Mouse (Mus musculus) myocyte (in vitro differentiated cells): Measurements from ENCODE around the gene Usp2. TPM values are rescaled to one million over a fixed set of nuclear protein-coding genes. Genes with fewer than 3 reads are reported as not detected.

Experiments
- H3K27me3 ChIP-seq: one replicate; pipeline ENCODE4 v1.6.1; 2011; ENCODE audit not compliant: control insufficient read depth, insufficient read depth, insufficient read length
- H3K36me3 ChIP-seq: one replicate; pipeline ENCODE4 v1.6.1; 2011; ENCODE audit not compliant: control insufficient read depth, insufficient read depth
- H3K4me2 ChIP-seq: one replicate; pipeline ENCODE4 v1.6.1; 2011; ENCODE audit warnings: low read depth, control low read depth
- H3K4me3 ChIP-seq: one replicate; pipeline ENCODE4 v1.5.1; 2011; ENCODE audit warnings: mild to moderate bottlenecking, control low read depth, moderate library complexity
- H3K79me2 ChIP-seq: one replicate; pipeline ENCODE4 v1.6.1; 2011; ENCODE audit not compliant: control insufficient read depth, insufficient read depth
- H3ac ChIP-seq: one replicate; pipeline ENCODE4 v1.6.1; 2011; ENCODE audit not compliant: control insufficient read depth, insufficient read length
- CEBPB ChIP-seq: IDR thresholded peaks from 2 replicates; pipeline ENCODE4 v1.6.1; 2011; ENCODE audit warnings: mild to moderate bottlenecking, moderate library complexity; ENCODE audit not compliant: poor library complexity, insufficient read depth, severe bottlenecking
- E2F4 ChIP-seq: IDR thresholded peaks from one replicate; pipeline ENCODE4 v1.6.1; 2011; ENCODE audit warnings: mild to moderate bottlenecking, control low read depth, moderate library complexity; ENCODE audit not compliant: insufficient read depth
- MAX ChIP-seq: IDR thresholded peaks from one replicate; pipeline ENCODE4 v1.6.1; 2011; ENCODE audit warnings: low read depth, mild to moderate bottlenecking, control low read depth
- MYOD1 ChIP-seq, 3 experiments: IDR thresholded peaks; one replicate each; pipeline ENCODE4 v1.6.1; 2011; ENCODE audit warnings: control low read depth in 2 of 3, low read depth in 2 of 3, mild to moderate bottlenecking in 2 of 3, moderate library complexity in 1 of 3; ENCODE audit not compliant: insufficient read length in 2 of 3, control insufficient read depth in 1 of 3
- MYOG ChIP-seq, 3 experiments: IDR thresholded peaks; one replicate each; pipeline ENCODE4 v1.6.1; 2011; ENCODE audit warnings: control low read depth in 2 of 3, low read depth in 2 of 3, mild to moderate bottlenecking in 2 of 3; ENCODE audit not compliant: insufficient read length in 2 of 3, control insufficient read depth in 1 of 3, insufficient read depth in 1 of 3
- POLR2A ChIP-seq: IDR thresholded peaks from one replicate; pipeline ENCODE4 v1.6.1; 2011; ENCODE audit warnings: low read depth, mild to moderate bottlenecking, control low read depth, moderate library complexity; ENCODE audit not compliant: insufficient read length
- POLR2AphosphoS2 ChIP-seq: IDR thresholded peaks from one replicate; pipeline ENCODE4 v1.6.1; 2011; ENCODE audit warnings: low read depth, control low read depth; ENCODE audit not compliant: insufficient read length
- REST ChIP-seq: IDR thresholded peaks from one replicate; pipeline ENCODE4 v1.6.1; 2011; ENCODE audit warnings: mild to moderate bottlenecking, control low read depth, moderate library complexity; ENCODE audit not compliant: insufficient read depth, insufficient read length
- SRF ChIP-seq: IDR thresholded peaks from one replicate; pipeline ENCODE4 v1.6.1; 2011; ENCODE audit warnings: low read depth; ENCODE audit not compliant: control insufficient read depth, insufficient read length
- TCF12 ChIP-seq: IDR thresholded peaks from one replicate; pipeline ENCODE4 v1.6.1; 2011; ENCODE audit warnings: mild to moderate bottlenecking, control low read depth; ENCODE audit not compliant: poor library complexity, insufficient read depth, severe bottlenecking
- TCF3 ChIP-seq: IDR thresholded peaks from one replicate; pipeline ENCODE4 v1.6.1; 2011; ENCODE audit warnings: low read depth, control low read depth; ENCODE audit not compliant: insufficient read length
- USF1 ChIP-seq: IDR thresholded peaks from one replicate; pipeline ENCODE4 v1.6.1; 2011; ENCODE audit warnings: low read depth, mild to moderate bottlenecking, control low read depth, moderate library complexity
- polyA plus RNA-seq: library from polyadenylated mRNA; unstranded; fragments of >200 nt; fragmentation: generic; extraction: Trizol; gene quantifications from one replicate; pipeline ENCODE4 v1.2.1, GENCODE M21; 2012; ENCODE audit warnings: missing spikeins

Gene Usp2
- polyA plus RNA-seq, 1 experiment: 17.0 TPM

DNA sequence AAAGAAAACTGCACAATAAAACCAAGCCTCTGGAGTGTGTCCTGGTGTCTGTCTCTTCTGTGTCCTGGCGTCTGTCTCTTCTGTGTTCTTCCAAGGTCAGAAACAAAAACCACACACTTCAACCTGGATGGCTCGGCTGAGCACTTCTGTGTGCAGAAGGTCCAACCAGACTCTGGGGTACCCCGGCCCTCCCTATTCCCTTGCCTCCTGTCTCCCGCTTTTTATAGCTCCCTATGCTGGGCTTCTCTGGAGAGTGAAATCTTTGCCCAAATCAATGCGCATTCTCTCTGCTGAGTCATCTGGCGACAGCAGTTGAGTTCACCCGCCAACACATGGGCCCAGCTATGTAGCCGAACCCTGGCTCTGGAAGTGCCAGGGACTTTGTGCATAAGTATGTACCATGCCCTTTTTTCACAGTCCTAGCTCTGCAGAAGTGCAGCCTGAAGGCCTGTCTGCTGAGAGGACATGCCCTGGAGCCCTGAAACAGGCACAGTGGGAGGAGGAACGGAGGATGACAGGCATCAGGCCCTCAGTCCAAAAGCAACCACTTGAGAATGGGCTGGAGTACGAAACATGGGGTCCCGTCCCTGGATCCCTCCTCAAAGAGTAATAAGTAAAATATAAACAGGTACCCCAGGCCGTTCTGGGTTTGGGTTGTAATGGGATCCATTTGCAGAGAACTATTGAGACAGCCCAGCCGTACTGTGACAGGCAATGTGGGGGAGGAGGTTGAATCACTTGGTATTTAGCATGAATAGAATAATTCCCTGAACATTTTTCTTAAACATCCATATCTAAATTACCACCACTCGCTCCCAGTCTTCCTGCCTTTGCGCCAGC lies 18.1 kb upstream of the Usp2 start:
- Histone ChIP-seq H3K79me2 (no peaks in the 10 kb centered on the region), H3K27me3 (no peaks in the 10 kb centered on the region), H3K4me3 (no peak overlapping the region), H3ac (no peak overlapping the region), H3K36me3 (no peaks in the 10 kb centered on the region), H3K4me2 (no peak overlapping the region)
- no peak for TF ChIP-seq REST
- no peak for TF ChIP-seq CEBPB
- TF ChIP-seq SRF: no peak
- TF ChIP-seq TCF12: no peak
- TF ChIP-seq MAX: no peak

GRCm38 (mm10) chr9:44049381-44050165 lies 17.2 kb upstream of the Usp2 start:
- Histone ChIP-seq H3K79me2 (no peaks in the 10 kb centered on the region), H3K36me3 (no peaks in the 10 kb centered on the region), H3K4me2 (no peak overlapping the region), H3K4me3 (no peak overlapping the region), H3K27me3 (no peaks in the 10 kb centered on the region), H3ac (no peak overlapping the region)
- TF ChIP-seq MYOD1 (IDR thresholded peaks at IDR 0.05; ENCODE audit: control insufficient read depth in 1 of 3, insufficient read length in 2 of 3, low read depth in 2 of 3) (peak in 1 of 3 experiments; percentile 22), MYOG (IDR thresholded peaks at IDR 0.05; ENCODE audit: control insufficient read depth in 1 of 3, insufficient read depth in 1 of 3, insufficient read length in 2 of 3, low read depth in 2 of 3) (no peak)

GRCm38 (mm10) chr9:44052855-44053254 lies 14.0 kb upstream of the Usp2 start:
- H3K4me3 ChIP-seq: no peak overlapping the region
- H3K27me3 ChIP-seq: no peaks in the 10 kb centered on the region
- no peak overlapping the region for H3K4me2 ChIP-seq
- no peak for TF ChIP-seq USF1
- TF ChIP-seq POLR2A: no peak
- no peak for TF ChIP-seq TCF12
- TF ChIP-seq E2F4: no peak
- no peak for TF ChIP-seq MYOD1 (IDR thresholded peaks at IDR 0.05; ENCODE audit: control insufficient read depth in 1 of 3, insufficient read length in 2 of 3, low read depth in 2 of 3)
- no peak for TF ChIP-seq MAX
- no peak for TF ChIP-seq CEBPB
- TF ChIP-seq MYOG (IDR thresholded peaks at IDR 0.05; ENCODE audit: control insufficient read depth in 1 of 3, insufficient read depth in 1 of 3, insufficient read length in 2 of 3, low read depth in 2 of 3): no peak
- no peak for TF ChIP-seq TCF3
- TF ChIP-seq POLR2AphosphoS2: no peak
- no peak for TF ChIP-seq REST
- TF ChIP-seq SRF: no peak
- H3K36me3 ChIP-seq: no peaks in the 10 kb centered on the region
- no peak overlapping the region for H3ac ChIP-seq
- H3K79me2 ChIP-seq: no peaks in the 10 kb centered on the region

- no peak overlapping the region for H3K4me2 ChIP-seq
- no peaks in the 10 kb centered on the region for H3K79me2 ChIP-seq
- H3K27me3 ChIP-seq: no peaks in the 10 kb centered on the region
- TF ChIP-seq POLR2A: no peak
- TF ChIP-seq SRF: no peak
- no peak for TF ChIP-seq CEBPB
- no peak for TF ChIP-seq TCF12
- no peak for TF ChIP-seq USF1
- TF ChIP-seq REST: no peak
- TF ChIP-seq E2F4: no peak
- TF ChIP-seq MYOG (IDR thresholded peaks at IDR 0.05; ENCODE audit: control insufficient read depth in 1 of 3, insufficient read depth in 1 of 3, insufficient read length in 2 of 3, low read depth in 2 of 3): no peak
- TF ChIP-seq MAX: no peak
- no peak for TF ChIP-seq POLR2AphosphoS2
- TF ChIP-seq MYOD1 (IDR thresholded peaks at IDR 0.05; ENCODE audit: control insufficient read depth in 1 of 3, insufficient read length in 2 of 3, low read depth in 2 of 3): no peak
- no peak for TF ChIP-seq TCF3
- H3ac ChIP-seq: no peak overlapping the region
- no peak overlapping the region for H3K4me3 ChIP-seq
- no peaks in the 10 kb centered on the region for H3K36me3 ChIP-seq
These were observed 12.9 kb upstream of the Usp2 start for GRCm38 (mm10) chr9:44053936-44054335.

GRCm38 (mm10) chr9:44058606-44059005 lies 8.2 kb upstream of the Usp2 start:
- H3ac ChIP-seq: no peak overlapping the region
- H3K4me2 ChIP-seq: no peak overlapping the region
- H3K36me3 ChIP-seq: no peaks in the 10 kb centered on the region
- H3K4me3 ChIP-seq: no peak overlapping the region
- H3K27me3 ChIP-seq: no peaks in the 10 kb centered on the region
- no peak for TF ChIP-seq REST
- no peak for TF ChIP-seq MYOD1 (IDR thresholded peaks at IDR 0.05; ENCODE audit: control insufficient read depth in 1 of 3, insufficient read length in 2 of 3, low read depth in 2 of 3)
- H3K79me2 ChIP-seq: no peaks in the 10 kb centered on the region
